Mouse (Mus musculus) hematopoietic stem cell, adult 5-6 weeks (primary cell): ENCODE measurements at regions not wholly inside any gene's neighbourhood (a gene's known extent, or its start where the extent isn't known, plus 50 kb on each side); places are given as distances from the start of the nearest gene placed in this dataset.

Source experiments
- ATAC-seq, 2 experiments: fragments of 125-278 bp in 1 of 2; replicated peaks in 1 of 2; 2 replicates each; pipeline ENCODE4 v1.8.0; 2016 to 2017; ENCODE audit warnings: inconsistent platforms in 2 of 2, mild to moderate bottlenecking in 2 of 2, moderate number of reproducible peaks in 2 of 2, low read depth in 1 of 2, moderate TSS enrichment in 1 of 2; ENCODE audit not compliant: low FRiP score in 2 of 2, poor library complexity in 2 of 2, severe bottlenecking in 2 of 2, insufficient read depth in 1 of 2, low TSS enrichment in 1 of 2

DNA sequence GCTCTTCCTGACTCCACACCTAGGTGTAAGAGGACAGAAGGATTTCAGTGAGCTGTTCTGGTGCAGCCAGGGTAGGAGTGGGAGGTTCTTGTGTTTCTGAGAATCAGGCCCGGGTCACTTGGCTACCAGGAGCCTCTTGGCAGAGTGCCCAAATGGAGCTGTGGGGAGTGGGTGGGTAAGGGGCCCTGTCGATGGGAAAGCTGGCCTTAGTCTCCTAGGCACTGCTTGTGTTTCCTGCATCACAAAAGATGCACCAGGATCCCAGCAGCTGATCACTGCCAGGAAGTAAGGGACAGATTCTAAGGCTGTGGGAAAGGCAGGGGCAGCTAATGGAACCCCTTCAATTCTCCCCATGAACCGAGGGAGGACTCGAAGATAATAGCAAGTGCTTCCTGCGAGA is 107.1 kb upstream of the Pard3b start:
- no peak for ATAC-seq

DNA sequence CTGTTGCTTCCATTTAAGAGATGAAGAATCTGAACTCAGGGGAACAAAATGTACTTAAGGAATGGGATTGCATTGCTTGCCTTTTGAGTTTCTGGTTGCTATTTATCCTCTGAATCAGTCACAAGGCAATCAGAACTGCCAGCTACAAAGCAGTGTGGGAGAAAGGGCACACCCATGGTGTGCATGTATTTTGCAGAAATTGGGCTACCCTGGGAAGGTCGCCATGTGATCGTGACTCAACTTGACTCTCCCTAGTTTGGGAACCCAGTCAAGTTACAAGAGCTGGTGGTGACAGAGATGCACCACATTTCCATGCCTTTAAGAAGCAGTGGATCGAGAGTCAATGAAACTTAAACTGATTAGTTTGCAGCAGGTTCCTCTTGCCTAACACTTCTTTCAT is 98.5 kb upstream of the Pard3b start:
- ATAC-seq: no peak

DNA sequence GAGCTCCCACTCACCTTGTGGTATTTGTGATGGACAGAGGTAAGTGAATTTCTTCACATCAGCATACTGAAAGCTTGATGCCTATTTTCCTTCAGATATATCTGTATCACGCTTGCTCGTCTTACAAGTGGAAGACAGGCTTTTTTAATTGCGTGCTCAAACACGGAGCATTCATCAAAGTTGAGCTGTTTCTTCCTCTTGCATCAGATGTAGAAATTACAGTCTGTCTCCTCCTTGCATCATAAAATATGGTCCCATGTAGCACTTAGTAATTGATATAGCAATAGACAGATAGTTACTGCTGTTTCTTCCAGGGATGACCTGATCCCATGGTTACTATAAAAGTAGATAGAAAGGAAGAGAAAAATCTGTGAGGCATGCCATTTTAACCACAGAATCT is 97.5 kb upstream of the Pard3b start:
- no peak for ATAC-seq

DNA sequence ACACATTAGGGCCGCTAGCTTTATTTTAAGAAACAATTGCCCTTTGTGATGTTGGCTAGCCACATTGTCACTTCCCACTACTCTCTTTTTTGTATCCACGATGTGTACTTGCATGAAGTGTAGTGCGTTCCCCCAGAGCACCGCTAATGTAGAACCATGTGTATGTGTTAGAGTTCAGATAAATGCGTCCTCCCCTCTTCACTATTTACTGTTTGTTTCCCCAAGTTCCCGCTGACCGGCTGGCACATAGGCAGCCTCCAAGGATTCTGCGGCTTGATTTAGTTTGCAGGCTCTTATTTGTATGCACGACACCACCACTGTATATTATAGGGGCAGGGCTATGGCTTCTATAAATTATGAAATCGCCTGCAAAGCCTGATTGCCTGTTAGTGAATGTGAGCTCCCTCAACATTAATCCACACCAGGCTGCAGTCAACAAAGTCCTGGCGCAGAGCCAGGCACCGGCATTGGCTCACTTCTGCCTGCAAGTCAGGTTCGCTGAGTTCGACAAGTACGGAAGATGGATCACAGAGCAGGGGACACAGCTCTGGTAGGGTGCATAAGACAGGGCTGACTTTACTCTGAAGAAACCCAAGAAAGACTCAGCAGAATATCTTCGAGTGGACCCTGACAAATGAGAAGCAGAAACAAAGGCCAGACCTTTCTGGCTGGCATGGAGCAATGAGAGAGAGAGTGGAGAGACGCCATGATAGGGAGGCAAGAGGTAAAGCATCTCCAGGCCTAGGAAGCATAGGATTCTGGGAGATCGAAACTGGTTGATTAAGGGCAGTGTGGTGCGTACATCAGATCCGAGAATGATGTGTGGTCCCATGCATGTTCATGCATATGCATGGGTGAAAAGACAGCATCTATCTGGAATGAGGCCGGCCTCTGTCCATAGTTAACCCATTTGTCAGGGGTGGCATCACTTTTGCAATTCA is 85.8 kb upstream of the Pard3b start:
- no peak for ATAC-seq

DNA sequence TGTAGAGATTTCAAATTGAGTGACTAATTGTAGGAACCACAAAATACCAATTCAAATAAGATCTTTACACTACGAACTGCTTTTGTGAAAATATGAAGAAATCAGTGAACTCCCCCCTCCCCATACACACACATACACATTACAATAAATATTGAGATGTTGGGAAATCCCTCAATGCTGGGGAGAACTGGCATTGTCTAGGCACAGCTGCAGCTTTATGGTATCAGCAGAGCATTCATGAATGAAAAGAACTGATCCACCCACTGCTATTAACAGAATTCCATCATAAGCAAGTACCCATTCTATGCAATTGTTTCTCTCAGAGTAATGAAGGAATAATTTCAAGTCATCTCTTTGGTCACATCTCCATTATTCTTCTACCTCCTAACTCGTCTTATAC is 79.1 kb upstream of the Pard3b start:
- ATAC-seq: no peak

DNA sequence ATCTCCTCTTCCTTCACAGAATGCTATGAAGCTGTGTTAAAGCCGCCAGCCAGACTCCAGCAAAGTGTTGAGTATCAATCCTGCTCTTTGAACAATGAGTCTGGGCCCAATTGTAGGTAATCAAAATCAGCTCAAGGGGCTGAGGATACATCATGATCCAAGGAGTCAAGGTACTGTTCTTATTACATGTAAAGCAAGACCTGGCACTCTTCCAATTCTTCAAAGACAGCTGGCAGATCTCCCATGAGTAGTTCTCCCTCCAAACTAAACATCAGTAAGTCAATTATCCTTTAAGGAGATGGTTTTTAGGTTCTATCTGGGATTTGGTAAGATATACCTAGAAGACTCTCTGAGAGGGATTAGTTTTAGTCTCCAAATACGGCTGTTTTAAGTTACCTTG is 76.5 kb upstream of the Pard3b start:
- ATAC-seq: no peak

DNA sequence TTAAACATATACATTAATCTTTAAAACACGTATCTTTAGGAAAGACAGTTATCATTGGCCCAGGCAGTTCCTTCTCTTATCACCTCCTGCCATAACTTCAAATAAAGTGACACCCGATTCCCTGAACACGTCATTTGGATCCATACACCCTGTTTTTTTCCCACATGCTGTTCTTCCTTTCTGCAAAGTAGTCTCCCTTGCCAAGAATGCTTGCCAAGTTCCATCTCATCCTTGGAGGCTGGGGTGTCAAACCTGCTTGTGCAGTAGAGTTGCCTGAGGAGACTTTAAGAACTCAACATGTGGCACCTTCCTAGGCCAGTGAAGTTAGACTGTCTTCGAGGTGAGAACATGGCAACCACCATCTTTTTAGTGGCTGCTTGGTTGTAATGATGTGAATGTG is 73.2 kb upstream of the Pard3b start:
- ATAC-seq: no peak

DNA sequence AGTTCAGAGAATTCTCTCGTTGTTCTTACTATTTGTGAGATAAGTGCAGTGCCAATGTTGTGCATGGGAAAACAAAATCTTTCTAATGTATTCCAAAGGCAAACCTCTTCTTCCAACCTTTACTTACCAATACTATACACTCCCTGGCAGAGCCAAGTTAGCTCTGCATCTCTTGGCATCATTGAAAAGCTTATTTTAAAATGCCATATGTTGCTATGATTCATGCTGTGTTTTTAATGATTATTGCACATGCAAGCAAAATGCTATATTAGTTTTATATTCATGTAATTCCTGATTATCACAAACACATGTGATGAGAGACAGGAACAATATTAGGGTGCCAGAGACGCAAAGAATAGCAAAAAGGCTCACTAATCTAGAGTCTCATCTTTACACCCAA is 64.3 kb upstream of the Pard3b start:
- no peak for ATAC-seq

DNA sequence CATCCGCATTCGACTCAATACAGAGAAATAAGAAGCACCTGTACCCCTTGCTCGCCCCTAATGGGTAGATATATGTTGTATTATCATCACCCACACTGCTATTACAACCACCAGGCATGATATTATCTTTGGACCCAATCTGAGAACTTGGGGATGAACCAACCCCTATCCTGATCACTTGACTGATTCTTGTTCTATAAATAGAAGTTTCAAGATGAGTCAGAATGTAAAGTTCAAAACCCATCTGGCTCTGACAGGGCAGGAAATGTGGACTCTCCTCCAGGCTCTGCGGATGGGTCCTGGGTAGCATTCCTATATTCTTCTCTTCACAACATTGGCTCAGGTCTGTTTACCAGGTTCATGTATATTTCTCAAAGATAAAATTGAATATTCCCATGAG is 61.9 kb upstream of the Pard3b start:
- no peak for ATAC-seq

DNA sequence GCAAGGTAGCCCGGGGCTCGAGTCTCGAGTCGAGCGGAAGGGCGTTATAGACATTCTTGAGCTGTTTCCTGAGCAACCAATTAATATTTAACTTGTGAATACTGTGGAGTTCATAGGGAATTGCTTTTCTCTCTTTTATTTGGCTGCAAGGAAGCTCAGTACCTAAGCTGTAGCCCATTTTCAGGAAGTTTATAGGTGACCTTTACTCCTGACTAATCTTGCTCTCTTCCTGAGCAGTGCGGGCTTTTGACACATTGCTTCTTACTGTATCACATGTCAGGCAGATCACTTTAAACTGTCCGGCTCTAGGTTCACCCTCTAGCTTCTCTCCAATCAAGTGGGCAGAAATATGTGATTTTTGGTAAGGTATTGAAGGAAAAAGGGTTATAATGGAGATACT is 51.4 kb upstream of the Pard3b start:
- no peak for ATAC-seq
